Mouse (Mus musculus): ENCODE results near the gene Lias.
A peak's percentile ranks its signal among the peaks of the same experiment; 100 is the strongest.

Gene Lias

GRCm38 (mm10) chr5:65390648-65391644 lies at the start of gene Lias, which contains the start of gene Rpl9:
TSS of gene Lias (plus strand) at chr5:65391497.
TSS of gene Rpl9 (minus strand) at chr5:65391444.
- DNase-seq: peak; percentile 99

DNA sequence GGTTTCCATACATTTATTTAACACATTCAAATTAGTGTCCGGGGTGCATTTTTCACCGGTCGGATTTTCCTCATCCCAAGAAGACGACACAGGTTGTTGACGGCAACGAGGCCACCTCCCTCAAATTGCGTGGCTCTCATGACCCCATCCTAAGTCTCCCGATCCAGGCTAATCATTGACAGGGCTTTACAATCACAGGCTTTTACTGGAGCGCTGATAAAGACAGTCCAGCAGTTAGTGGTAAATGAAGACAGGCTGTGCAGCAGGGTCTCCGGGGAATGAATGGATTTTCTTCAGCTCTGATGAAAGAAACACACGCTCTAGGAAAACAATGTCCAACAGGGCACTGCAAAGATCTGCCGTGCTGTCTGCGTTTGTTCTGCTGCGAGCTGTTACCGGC lies 43.1 kb upstream of the Lias start, which contains the start of gene Klb:
Klb (plus strand) TSS at position 147 of the 400 bp plus-strand sequence.
- DNase-seq: no peak

- no peak for DNase-seq
These were observed 40.8 kb upstream of the Lias start for GRCm38 (mm10) chr5:65350508-65350907.

DNA sequence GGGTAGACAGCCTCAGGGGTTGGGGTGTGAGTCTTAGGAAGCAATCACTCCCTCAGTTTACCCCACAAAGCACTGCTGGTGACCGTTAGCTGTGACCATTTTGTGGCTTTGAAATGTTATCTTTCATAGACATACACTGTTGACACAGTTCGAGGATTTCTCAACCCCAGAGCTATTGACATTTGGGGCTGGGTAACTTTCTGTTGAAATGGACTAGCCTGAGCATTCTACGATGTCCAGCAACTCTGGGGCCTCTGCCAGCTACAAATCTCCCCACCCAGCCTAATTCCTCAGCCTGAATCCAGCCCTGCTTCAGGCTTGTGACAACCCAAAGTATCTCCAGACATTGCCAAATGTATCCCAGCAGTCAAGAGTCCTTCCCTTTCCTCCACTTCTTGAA lies 37.2 kb upstream of the Lias start:
- no peak for DNase-seq

GRCm38 (mm10) chr5:65354985-65355384 lies 36.3 kb upstream of the Lias start:
- no peak for DNase-seq

GRCm38 (mm10) chr5:65356851-65357250 lies 34.4 kb upstream of the Lias start:
- no peak for DNase-seq

GRCm38 (mm10) chr5:65357771-65358170 lies 33.5 kb upstream of the Lias start:
- DNase-seq: no peak

- no peak for DNase-seq
These were observed 23.5 kb upstream of the Lias start for GRCm38 (mm10) chr5:65367837-65368236.

DNA sequence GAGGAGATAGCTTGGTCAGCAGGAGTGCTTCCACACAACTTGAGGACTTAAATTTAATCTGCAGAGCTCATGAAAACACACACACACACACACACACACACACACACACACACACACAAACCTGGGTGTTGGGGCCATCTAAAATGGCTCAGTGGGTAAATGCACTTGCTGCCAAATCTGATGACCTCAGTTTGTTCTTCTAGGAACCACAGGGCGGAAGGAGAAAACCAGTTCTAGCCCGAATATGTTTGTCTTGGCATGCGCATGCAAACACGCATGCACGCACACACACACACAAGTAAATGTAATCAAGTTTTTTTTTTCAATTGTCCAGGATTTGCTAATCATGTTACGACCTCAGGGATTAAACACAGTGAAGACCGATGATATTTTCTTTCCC lies 19.7 kb upstream of the Lias start:
- DNase-seq: no peak

DNA sequence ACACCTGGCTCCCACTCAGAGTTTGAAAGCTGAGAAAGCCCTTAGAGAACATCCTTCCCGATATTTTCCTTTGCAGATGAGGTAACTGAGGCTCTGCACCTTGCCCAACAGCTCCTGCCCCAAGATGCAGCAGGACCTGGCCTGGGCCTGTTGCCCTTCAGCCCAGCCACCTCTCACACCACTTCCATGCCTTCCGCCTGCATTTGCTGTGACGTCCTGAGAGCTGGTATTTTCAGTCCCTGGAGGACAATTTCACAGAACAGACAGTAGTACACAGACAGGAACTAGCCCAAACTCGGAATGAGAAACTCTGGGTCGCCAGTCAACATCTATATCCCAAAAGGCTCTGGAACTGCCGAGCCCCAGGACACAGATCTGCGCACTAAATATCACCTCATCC lies 16.6 kb upstream of the Lias start:
- no peak for DNase-seq

DNA sequence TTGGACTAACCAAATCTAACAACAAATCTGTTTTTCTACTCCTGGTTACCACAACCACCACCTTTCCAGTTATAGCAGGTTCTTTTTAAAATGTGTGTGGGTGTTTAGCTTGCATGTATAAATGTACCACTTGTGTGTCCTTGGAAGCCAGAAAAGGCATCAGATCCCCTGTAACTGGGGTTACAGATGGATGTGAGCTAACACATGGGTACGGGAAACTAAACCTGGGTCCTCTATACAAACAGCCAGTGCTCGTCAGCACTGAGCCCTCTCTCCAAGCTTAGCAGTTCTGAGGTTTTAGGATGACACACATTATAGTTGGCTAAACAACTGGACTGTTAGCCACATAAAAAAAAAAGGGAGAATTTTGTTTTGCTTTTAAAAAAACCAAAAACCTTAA lies 5.6 kb upstream of the Lias start:
- no peak for DNase-seq

DNA sequence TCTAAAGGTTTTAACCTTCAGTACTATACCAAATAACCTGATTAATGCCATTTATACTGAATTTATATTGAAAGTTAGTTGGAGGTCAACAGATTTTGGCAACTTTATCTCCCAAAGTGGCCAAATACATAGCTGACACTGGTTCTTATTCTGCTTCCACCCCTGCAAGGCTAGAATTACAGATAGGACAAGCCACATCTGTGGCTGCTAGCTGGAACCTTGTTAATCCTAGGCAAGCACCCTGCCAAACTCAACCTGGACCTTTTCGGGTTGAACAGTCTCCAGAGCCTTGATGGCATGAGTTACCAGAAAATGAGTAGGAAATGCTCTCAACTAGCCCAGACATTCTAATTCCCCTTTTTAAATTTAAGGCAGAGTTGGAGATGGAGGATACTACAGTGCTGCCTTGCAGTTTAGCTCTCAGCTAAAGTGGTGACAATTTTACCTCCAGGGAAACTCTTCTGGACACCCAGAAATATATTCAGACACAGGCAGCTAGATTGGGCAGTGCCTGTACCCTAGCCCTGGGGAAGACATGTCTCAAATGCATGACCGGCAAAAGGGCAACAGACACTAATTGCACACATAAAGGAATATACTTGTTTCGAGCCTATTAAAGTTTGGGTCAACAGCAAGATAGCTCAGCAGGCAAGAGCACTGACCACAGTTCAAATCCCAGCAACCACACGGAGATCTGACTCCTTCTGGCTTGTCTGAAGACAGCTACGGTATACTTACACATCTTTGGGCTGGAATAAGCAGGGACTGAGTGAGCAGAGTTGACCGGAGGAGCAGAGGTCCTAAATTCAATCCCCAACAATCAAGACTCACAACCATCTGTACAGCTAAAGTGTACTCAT lies 4.1 kb upstream of the Lias start:
- DNase-seq: no peak

GRCm38 (mm10) chr5:65391753-65392152 lies 456 bp downstream of the Lias start:
- DNase-seq: no peak

- DNase-seq: no peak
These were observed 3.1 kb downstream of the Lias start for GRCm38 (mm10) chr5:65394425-65394824.

- DNase-seq: peak; percentile 77
These were observed 10.1 kb downstream of the Lias start for GRCm38 (mm10) chr5:65401251-65401994.

GRCm38 (mm10) chr5:65407989-65408388 lies 16.7 kb downstream of the Lias start:
- no peak for DNase-seq

DNA sequence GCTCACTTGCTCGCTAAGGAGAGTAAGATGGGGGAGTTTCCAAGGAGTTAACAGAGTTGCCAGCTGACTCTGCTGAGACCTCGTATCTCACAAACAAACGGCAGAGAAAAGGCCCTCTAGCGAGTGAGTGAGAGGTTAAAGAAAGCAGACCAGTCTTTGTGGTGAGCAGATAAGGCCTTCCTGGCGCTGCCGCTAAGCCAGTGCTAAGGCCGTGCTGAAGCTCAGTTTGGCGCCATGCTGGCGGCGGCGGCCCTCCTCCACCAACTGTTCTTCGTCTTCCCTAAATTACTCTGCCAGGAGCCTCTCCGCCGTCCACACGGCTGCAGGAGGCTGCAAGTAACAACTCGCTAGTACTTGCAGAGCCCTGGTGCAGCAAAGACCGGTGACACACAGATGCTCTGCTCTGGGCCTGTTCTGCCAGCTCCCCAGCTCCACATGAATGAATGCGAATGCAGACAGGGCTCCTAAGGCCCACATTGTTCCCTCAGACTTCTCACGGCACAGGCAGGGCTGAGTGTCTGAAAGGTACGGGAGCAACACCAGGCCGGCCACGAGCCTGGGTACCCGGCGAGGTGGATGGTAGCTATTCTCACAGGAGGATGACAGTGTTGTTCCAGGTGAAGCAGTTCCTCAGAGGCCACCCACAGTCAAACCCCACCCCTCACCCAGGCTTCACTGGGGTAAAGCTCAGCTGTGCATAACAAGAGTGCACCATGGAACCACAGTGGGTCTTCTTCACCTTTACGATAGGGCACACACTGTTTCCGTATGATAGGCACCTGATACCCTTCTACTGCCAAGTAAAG lies 24.6 kb downstream of the Lias start:
- no peak for DNase-seq

GRCm38 (mm10) chr5:65419136-65419535 lies 27.8 kb downstream of the Lias start:
- no peak for DNase-seq

DNA sequence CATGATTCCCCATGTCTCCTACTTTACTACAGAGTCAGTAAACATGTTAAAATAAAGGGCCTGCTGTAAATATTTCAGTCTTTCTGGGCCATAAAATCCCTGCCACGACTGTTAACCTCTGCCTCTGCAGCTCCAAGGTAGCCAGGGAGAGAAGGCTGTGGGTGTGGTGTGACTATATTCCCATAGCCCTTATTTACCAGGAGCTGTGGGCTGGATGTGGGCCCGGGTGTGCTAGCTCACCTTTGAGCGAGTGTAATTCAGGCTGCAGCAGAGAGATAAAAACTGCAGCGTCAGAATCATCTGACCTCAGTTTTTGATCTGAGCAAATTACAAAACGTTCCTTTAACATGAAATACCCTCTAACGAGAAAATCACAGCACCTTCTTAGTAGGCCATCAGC lies 29.5 kb downstream of the Lias start:
- no peak for DNase-seq

GRCm38 (mm10) chr5:65422803-65423202 lies 31.5 kb downstream of the Lias start:
- no peak for DNase-seq

DNA sequence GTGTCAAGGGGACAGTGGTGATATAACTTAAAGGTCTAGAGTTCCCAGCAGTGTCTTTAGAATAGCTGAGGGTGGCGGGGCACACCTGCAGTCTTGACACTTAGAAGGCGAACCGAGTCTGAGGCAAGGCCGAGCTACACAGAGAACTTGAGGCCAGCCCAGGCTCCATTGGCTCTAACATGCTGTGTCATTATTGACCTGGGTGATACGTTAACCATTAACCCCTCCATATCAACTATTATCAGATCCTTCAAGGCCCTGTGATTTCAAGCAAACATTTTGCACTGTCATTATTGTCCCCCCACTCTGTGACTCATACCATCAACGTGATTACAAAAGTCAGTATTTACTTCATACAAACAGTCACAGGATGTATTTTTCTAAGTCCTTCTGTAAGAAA lies 32.9 kb downstream of the Lias start:
- no peak for DNase-seq

DNA sequence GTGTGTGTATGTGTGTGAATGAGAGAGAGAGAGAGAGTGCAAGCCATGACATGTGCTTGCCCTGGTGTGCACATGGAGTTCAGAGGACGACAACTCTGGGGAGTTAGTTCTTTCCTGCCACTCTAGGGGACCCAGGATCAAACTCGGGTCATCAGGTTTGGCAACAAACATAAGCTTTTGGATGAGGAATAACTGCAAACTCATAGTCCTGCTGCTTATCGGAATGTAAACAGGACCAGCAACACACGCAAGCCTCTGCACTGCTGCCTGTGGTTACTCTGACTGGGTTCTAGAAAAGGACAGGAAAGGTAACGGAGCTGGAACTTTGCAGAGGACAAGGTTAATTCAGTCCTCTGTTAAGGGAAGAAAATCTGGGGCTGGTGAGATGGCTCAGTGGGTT lies 34.0 kb downstream of the Lias start:
- DNase-seq: no peak

Data from right cerebral cortex, postnatal 4 days (tissue).